Mouse (Mus musculus): ENCODE results near the gene Espl1.

Espl1 gene

DNA sequence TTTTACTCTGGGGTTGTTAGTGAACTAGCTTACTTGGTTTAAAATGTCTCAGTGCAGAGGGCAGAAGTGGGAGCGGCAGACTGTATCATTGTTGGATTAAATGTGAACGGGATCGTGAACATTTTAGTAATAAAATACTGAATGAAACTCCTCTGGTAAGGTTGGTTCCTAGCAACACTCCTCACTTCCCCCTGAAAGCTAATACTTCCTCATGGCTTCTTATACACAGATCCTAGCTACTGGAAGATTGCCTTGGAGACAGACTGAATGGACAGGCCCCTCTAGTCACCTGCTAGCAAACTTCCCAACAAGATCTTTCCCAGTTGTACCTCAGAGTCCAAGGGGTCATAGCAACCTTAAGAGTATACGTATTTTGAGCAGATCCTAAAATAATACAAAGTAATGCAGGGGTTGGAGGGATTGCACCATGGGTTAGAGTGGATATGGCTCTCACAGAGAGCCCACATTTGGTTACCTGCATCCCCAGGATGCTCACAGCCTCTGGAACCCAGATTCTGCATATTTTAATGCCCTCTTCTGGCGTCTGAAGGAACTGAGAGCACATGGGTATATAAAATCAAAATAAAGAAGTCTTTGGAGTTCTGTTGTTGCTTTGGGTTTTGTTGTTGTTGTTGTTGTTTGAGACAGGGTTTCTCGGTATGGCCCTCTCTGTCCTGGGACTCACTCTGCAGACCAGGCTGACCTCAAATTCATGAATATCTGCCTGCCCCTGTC, 21.9 kb upstream of the Espl1 start:
- no peak for DNase-seq (ENCODE audit: low spot score)

DNA sequence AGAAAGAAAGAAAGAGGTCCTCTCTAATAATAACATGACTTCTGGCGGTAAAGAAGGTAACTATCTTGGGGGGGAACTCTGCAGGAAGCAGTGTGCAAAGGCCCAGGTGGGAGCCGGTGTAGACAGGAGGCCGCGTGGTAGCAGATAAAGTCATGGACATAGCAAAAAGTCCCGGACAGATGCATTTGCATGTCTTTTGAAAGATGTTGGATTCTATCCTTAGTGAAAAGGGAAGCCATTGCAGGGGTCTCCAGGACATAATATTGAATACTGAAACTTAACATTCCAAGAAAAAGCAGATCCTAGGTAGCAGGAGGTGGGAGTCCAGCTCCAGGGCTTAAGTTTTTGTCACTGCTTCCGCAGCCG, 17.4 kb upstream of the Espl1 start:
- DNase-seq (ENCODE audit: low spot score), result no peak

DNA sequence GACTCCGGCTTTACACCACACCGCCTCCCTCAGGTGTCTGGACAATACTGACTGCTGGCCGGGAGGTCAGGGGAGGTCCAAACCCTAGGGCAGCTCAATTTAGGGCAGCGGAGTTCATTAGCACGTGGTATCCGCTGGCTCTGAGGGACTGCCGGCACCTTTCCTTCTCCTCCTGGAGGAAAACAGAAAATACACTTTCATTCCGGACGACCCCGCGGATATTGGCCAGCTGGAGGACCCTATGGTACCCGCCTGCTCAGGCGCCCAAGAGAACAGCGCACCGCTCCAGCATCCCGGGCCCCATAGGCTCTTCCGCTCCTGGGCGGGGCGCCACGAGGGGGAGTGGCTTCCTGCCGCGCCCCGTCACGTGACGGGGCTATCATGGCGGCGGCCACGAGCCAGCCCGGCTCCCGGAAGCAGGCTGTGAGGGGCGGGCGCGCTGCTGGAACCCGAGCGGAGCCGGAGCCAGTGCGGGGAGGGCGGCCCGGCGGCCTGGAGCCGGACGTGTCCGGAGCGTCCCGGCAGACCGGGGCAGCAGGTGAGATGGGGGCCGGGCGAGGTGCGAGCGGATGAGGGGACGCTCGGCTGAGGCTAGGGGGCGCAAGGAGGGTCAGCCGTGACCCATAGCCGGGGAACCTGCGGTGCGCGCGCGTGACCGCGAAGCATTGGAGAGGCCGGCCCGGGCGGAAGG, 16.8 kb upstream of the Espl1 start, which contains the start of gene Mfsd5:
TSS of gene Mfsd5 (plus strand) at position 363 of the 691 bp plus-strand sequence.
- DNase-seq (ENCODE audit: low spot score), result peak; percentile 96

DNA sequence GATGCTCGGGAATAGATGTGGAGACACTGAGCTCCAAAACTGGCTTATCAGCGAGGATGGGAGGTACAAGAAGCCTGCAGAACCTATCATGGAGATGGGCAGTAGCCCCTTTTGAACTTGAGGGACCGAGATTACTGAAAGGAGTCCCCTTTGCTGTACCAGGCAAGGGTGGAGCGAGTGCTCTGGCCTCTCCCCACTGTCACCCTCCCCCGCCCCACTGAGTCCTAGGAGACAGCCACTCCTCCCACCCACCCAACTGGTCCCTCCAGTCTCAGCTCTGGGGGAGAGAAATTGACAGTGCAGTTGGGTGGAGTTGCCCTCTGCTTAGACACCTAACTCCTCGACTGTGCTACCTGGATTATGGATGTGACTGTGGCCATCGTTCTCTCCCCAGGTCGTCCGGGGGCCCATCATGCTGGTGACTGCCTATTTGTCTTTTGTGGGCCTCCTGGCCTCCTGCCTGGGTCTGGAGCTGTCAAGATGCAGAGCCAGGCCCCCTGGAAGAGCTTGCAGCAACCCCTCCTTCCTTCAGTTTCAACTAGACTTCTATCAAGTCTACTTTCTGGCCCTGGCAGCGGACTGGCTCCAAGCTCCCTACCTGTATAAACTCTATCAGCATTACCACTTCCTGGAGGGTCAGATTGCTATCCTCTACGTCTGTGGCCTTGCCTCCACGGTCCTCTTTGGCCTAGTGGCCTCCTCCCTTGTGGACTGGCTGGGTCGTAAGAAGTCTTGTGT, 16.1 kb upstream of the Espl1 start:
- no peak for DNase-seq (ENCODE audit: low spot score)

DNA sequence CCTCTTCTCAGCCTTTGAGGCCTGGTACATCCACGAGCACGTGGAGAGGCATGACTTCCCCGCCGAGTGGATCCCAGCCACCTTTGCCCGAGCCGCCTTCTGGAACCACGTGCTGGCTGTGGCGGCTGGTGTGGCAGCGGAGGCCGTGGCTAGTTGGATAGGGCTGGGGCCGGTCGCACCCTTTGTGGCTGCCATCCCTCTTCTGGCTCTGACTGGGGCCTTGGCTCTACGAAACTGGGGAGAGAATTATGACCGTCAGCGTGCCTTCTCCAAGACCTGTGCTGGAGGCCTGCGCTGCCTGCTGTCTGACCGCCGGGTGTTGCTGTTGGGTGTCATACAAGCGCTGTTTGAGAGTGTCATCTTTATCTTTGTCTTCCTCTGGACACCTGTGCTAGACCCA, 15.4 kb upstream of the Espl1 start:
- DNase-seq (ENCODE audit: low spot score), result no peak

DNA sequence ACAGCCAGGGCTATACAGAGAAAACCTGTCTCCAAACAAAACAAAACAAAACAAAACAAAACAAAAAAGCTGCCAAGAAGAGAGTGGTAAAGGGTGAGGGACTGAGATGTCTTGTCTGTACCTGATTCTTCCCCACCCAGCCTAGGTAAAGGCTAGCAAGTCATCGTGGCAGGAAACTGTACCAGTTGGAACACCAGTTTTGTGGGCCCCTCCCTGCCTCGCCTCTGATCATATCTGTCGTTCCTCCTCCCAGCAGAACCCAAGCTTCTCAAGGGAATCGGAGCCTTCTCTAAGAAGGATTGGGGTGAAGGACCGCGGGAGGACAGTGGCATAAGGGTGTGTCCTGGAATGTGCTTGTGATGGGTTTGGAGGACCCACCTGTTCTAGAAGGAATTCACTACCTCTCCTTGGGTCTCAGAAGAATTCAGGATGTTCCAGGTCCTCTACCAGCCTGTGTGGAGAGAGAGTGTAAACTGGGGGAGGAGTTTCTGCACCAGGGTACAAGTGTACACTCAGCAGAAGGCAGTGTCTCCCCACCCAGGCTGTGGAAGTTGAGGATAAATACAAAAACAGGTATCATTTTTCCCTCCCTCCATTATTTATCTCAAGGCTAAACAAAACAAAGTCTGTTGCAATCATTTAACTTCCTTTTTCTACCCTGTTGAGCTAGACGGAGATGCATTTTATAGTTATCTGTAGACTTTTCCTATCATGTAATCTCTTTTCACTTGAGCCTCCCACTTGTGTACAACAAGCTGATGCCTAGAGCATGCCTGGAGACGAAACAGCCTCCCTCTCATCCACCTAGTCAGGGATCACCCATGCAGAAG, 13.4 kb upstream of the Espl1 start:
- no peak for DNase-seq (ENCODE audit: low spot score)

DNA sequence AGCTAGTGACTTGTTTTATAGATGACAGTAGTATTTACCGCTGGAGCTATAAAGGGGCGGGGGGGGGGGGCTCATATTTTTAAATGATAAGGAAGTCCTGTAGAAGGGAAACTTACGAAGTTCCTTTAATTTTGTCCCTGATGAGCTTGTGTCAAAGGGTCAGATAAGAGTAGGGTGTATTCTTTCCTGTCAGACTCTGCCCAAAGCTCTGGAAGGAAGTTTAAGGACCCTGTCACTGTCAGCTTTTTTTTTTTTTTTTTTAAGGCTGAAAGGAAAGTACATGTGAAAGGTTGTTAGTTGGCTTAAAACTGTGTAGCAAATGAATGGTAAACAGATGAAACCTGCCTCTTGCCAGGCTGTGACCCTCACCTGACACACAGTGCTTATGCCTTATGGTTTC, 12.4 kb upstream of the Espl1 start:
- no peak for DNase-seq (ENCODE audit: low spot score)

DNA sequence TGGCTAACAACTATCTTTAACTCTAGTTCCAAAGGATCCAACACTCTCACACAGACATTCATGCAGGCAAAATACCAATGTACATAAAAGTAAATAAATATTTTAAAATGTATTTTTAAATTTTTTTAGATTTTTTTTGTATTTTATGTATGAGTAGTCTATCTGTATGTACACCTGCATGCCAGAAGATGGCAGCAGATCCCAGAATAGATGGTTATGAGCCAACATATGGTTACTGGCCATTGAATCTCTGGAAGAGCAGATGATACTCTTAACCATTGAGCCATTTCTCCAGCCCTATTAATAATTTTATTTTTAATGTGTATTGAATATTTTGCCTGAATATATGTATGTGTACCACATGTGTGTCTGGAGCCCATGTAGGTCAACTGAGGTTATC, 8.7 kb upstream of the Espl1 start:
- no peak for DNase-seq (ENCODE audit: low spot score)

DNA sequence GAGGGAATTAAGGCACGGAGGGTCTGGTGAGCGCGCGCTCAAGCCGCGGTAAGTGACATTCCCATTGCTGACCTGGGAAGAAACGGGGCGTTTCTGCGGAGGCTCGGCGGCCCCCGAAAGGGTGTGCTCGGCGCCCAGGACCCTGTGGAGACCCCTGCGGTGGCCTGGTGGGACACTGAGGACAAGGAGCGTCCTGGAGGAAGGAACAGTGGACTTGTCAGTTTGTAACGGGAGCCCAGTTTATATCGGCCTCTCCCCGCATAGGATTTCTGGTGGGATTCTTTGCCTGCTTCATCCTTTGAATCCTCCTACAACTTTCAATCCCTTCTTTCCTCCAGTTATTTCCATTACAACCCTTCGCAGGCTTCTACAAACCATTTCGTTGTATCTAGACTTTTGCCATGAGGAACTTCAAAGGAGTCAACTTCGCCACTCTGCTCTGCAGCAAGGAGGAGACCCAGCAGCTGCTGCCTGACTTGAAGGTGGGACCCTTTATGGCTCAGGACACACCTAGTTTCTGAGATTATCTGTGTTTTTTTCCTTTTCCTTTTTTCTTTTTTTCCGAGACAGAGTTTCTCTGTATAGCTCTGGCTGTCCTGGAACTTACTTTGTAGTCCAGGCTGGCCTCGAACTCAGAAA, 421 bp downstream of the Espl1 start:
- DNase-seq (ENCODE audit: low spot score), result no peak

DNA sequence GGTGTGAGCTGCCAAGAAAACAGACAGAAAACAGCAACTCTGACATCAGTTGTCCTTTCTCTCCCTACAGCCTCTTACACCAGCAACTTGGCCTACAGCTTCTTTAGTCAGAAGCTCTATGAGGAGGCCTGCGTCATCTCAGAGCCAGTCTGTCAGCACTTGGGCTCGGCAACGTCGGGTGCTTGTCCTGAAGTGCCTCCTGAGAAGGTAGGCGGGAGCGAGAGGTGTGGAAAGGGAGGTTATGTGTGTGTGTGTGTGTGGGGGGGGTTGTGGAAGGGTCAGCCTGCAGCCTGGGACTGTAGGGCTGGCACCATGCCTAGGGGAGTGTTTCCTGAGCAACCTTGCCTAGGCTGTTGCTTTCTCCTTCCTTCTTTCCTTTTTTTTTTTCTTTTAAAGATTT, 6.5 kb downstream of the Espl1 start:
- no peak for DNase-seq (ENCODE audit: low spot score)

DNA sequence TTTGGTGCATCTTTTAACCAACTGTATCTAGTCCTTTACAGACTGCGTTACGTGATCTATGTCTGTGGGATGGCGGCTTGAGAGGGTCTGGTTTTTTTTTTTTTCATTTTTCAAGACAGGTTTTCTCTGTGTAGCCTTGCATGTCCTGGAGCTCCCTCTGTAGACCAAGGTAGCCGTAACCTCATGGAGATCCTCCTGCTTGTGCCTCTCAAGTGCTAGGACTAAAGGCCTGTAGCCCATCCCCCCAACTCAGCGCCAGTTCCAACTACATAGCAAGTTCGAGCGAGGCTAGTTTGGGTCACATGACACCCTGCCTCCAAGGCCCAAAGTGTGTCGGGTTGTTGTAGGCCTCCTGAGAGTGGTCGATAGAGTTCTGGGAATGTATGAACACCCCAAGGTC, 12.7 kb downstream of the Espl1 start:
- DNase-seq (ENCODE audit: low spot score), result no peak

DNA sequence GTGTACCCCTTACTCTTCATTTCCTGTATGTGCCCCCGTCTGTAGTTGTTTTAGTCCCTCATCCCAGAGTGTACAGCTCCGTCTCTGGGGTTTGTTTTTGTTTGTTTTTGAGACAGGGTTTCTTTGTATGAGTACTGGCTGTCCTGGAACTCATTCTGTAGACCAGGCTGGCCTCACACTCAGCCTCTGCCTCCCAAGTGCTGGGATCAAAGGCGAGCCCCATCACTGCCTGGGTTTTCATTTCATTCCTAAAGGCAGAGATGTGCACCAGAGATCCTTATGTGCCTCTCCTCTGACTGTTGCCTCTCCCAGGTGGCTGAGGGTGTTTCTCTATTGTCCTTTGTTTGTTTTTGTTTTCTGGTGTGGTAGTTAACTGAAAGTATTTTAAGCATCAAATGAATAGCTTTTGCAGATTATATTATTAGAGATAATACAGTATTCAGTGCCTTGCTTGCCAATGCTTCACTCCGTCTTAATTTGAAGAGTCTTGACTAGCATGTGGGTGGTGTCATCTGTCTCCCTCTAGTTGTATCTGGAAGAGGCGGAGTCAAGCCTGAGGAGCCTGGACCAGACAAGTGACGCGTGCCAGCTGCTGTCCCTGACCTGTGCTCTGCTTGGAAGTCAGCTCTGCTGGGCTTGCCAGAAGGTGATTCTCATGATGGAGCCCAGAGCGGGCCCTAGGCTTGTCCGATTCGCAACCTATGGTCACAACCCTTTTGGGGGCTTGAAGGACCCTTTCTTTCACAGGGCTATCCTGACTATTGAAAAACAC, 14.2 kb downstream of the Espl1 start:
- peak; percentile 80 for DNase-seq (ENCODE audit: low spot score)

DNA sequence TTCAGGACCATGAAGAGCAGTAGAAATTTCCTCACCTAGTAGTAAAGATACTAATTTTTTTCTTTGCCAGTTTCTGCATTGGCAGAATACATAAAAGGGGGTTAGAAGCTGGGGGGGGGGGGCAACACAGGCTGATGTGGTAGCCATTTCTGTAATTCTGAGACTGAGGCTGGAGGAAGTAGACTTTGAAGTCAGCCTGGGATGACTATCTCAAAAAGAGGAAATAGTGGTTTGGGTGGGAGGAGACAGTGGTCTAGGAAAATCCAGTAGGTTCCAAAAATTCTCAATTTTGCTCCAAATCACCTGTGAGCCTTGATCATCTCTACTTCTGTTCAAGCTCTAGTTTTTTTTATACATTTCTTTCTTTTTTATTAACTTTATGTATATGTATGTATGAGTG, 15.4 kb downstream of the Espl1 start:
- no peak for DNase-seq (ENCODE audit: low spot score)

DNA sequence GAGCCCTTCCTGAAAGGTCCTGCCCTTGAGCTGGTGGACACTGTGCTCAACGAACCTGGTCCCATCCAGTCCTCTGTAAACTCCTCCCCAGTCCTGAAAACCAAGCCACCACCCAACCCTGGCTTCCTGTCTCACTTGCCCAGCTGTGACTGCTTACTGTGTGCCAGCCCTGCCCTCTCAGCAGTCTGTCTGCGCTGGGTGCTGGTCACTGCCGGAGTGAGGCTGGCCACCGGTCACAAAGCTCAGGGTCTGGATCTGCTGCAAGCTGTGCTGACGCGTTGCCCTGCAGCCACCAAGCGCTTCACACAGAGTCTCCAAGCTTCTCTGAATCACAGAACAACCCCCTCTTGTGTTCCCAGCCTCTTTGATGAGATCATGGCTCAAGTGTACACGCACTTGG, 19.2 kb downstream of the Espl1 start:
- no peak for DNase-seq (ENCODE audit: low spot score)

DNA sequence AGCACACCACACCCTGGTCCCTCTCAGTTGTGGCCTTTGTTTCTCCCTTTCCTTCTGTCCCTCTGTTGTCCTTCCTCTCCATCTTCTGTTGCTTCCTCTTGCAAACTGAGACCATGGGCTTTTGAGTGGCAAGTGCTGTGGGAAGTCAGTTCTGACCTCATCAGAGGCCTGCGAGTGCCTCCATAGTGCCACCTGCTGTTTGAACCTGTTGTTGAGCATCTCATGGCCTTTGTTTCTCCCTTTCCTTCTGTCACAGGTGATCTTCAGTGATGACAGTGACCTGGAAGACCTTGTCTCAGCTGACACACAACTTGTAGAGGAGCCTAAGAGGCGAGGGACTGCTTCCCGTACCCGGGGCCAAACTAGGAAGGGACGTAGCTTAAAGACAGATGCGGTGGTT, 20.2 kb downstream of the Espl1 start:
- peak; percentile 71 for DNase-seq (ENCODE audit: low spot score)

DNA sequence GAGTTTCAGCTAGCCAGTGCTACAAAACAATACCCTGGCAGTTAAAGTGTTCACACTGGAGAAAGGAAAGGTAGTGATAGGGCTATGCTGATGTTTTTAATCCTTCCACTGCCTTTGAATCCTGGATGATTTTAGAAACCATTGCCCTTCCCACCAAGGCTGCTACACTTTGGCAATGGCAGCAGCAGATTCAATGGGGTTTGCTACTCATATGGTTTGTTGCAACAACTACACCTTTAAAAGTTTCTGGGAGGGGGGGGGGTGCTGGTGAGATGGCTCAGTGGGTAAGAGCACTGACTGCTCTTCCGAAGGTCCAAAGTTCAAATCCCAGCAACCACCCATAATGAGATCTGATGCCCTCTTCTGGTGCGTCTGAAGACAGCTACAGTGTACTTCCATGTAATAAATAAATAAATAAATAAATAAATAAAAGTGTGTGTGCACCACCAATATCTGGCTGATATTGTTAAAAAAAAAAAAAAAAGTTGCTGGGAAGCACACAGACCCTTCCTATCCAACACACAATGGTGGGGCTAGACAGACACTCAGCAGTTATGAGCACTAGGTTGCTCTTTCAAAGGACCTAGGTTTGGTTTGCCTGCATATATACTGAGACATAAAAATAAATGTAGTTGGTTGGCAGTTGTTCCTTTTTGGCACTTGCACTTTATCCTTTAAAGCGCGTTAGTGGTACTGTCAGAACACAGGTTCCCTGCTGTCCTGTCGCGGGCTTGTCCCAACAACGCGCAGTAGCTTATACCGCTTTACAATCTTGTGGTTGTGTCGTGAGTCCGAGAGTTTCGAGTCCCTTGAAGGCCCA, 28.8 kb downstream of the Espl1 start:
- no peak for DNase-seq (ENCODE audit: low spot score)

DNA sequence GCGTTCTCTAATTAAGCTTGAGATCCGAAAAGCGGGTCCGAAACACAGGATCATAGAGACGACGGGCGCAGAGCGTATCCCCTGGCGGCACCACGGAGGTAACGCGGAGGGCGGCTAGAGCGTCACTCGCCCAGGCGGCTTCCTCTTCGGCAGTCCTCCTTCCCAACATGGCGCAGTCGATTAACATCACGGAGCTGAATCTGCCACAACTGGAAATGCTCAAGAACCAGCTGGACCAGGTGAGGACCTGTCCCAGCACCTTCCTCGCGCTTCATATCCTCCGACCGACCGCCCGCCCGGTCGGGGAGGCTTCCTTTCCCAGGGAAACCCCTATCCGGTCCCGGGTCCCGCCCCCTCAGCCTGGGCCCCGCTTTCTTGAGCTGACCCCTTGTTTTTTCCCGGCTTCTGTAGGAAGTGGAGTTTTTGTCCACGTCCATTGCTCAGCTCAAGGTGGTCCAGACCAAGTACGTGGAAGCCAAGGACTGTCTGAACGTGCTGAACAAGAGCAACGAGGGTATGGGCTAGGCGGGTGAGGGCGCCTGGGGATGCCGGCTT, 30.0 kb downstream of the Espl1 start, which contains the start of gene Pfdn5:
TSS of gene Pfdn5 (plus strand) at position 95 of the 555 bp plus-strand sequence.
- peak; percentile 89 for DNase-seq (ENCODE audit: low spot score)

DNA sequence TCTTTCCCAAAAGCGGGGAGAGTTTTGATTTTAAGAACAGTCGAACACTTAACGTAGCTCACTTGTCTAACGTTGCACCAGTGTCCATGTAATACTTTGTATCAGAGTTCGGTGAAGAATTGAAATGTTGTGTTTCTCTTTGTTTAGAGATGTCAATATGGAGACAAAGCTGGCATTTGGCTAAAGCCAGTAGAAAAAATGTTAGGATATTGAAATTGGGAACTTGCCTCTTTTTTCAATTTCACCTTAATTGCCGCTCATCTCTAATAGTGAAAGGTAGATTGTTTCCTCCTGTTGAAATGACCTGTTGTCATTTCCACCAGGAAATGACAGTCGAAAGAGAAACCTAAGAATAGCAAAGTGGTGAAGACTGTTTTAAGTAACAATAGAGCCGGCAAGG, 30.8 kb downstream of the Espl1 start:
- DNase-seq (ENCODE audit: low spot score), result no peak

DNA sequence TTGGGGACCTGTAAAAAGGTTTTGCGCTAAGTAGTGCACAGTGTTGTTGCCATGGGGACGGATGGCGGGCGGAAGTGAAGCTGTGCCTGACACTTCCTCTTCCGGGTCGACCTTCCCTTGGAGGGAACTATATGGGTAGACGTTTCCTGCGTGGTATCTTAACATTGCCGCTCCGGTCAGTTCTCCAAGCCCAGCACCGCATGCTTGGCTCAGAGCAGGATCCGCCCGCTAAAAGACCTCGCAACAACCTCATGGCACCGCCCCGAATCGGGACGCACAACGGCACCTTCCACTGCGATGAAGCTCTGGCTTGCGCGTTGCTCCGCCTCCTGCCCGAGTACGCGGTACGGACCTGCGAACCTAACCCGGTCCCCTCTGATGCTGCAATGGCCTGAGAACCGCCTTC, 35.5 kb downstream of the Espl1 start, which contains the start of gene Myg1:
TSS of gene Myg1 (plus strand) at position 100 of the 406 bp plus-strand sequence.
- peak; percentile 85 for DNase-seq (ENCODE audit: low spot score)

DNA sequence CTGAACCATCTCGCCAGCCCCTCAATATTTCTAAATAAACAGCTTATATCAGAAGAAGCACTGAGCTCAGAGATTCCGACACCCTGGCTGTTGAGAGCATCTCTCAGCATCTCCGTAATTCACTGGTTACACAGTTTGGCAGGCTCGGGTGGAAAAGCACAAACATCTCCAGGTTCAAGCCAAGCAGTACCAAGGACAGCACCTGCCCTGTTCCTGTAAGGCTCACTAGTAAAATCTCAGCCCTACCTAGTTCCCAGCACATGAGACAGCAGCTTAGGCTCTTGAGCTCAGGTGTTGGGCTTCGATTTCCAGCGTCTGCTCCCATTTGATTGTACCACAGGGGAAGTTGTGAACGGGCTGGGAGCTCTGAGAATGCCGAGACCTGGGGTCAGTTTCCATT, 39.2 kb downstream of the Espl1 start:
- no peak for DNase-seq (ENCODE audit: low spot score)

Data from testis, postnatal 10 days (tissue).